In the genomic region with DNA sequence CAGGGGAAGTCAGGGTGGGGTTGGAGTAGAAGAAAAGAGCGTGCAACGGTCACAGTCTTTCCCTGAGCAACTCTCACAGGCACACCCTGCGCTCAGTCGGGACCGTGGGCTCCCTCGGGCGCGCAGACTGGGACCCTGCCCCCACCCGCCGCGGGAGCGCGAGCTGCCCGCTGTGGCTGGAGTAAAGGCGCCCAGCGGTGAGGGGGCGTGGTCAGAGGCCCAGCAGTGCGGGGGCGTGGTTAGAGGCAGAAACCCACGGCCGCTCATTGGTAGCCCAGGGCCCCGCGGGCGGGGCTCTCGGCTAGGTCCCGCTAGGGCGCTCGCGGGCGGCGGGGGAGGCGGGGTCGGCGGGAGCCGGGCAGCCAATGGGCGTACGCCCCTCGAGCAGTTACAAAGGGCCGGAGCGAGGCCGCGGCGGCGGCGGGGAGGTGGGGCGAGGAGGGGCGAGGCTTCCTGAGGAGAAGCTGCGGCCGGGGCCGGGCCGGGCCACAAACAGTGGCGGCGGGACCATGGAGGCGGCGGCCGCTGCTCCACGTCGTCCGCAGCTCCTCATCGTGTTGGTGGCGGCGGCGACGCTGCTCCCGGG, we compare ENCODE assay signal across 8 mouse cellular contexts. TPM values are rescaled to one million over a fixed set of nuclear protein-coding genes. Genes with fewer than 3 reads are reported as not detected.
DNase-seq lines count a peak whose midpoint lies in the region; ATAC-seq and TF ChIP-seq lines count a peak whose summit lies in the region.

Gene Tgfbr1 (plus strand): TSS at position 420 of the 586 bp plus-strand sequence.

- in situ Hi-C loops in CH12.LX (cut with MboI; ENCODE audit: low pct_ligation_motif_present, low pct_unique_long_range_greater_than_20kb, low sequenced_read_pairs): loop anchor here (10.0 kb wide), 1 partner anchor 228 kb away; no protein-coding TSS in a partner anchor

- H3K27me3 ChIP-seq in CH12.LX (replicated peaks): peaks cover 17% of the 10 kb centered on the region
- H3K27me3 ChIP-seq in forebrain, embryonic 11.5 days (ENCODE audit: control insufficient read depth, insufficient read depth, low read length): no peaks in the 10 kb centered on the region
- H3K27me3 ChIP-seq in heart, embryonic 16.5 days (ENCODE audit: control insufficient read depth, insufficient read depth, low read length): 0 out of 2 replicates have a peak, but pooled peaks cover under 1% of the 10 kb centered on the region
- peaks cover 58% of the 10 kb centered on the region for H3K27me3 ChIP-seq in liver, embryonic 15.5 days
- no peaks in the 10 kb centered on the region for H3K27me3 ChIP-seq in neural tube, embryonic 12.5 days (replicated peaks)

- TF ChIP-seq CTCF in CH12.LX (conservative IDR thresholded peaks at IDR 0.05 in 1 of 2, IDR thresholded peaks at IDR 0.05 in 1 of 2; ENCODE audit: low read depth in 2 of 2, low read length in 2 of 2): no peak

- no peaks in the 10 kb centered on the region for H3K79me2 ChIP-seq in CH12.LX (replicated peaks; ENCODE audit: control insufficient read depth, extremely low read depth, insufficient read depth, poor library complexity, severe bottlenecking)

- peak within 1 kb of the TSS; percentile 42; the same call in 1 of the 2 replicates for H3K27ac ChIP-seq in CH12.LX (ENCODE audit: insufficient read depth, low read depth)
- peak within 1 kb of the TSS; percentile 90 for H3K27ac ChIP-seq in forebrain, embryonic 11.5 days (ENCODE audit: low read depth, low read length)
- peak within 1 kb of the TSS; percentile 96 for H3K27ac ChIP-seq in heart, embryonic 16.5 days (ENCODE audit: low read length)
- H3K27ac ChIP-seq in liver, embryonic 15.5 days (replicated peaks): peak within 1 kb of the TSS; percentile 89
- H3K27ac ChIP-seq in neural tube, embryonic 12.5 days: peak within 1 kb of the TSS; percentile 93

- dilution Hi-C loops in CH12.LX (cut with MboI; ENCODE audit: extremely low pct_ligation_motif_present, extremely low pct_unique_long_range_greater_than_20kb, low sequenced_read_pairs): no loop called here

- peak within 1 kb of the TSS; percentile 56 for H3K9ac ChIP-seq in CH12.LX (ENCODE audit: insufficient read depth, low read depth)
- H3K9ac ChIP-seq in forebrain, embryonic 11.5 days (ENCODE audit: low read length): peak within 1 kb of the TSS; percentile 95
- peak within 1 kb of the TSS; percentile 96 for H3K9ac ChIP-seq in heart, embryonic 16.5 days (ENCODE audit: low read length)
- H3K9ac ChIP-seq in liver, embryonic 15.5 days: peak within 1 kb of the TSS; percentile 79
- H3K9ac ChIP-seq in neural tube, embryonic 12.5 days: peak within 1 kb of the TSS; percentile 95

- H3K9me3 ChIP-seq in CH12.LX (replicated peaks; ENCODE audit: low read length): no peaks in the 10 kb centered on the region
- no peaks in the 10 kb centered on the region for H3K9me3 ChIP-seq in forebrain, embryonic 11.5 days (ENCODE audit: control insufficient read depth, low read length)
- H3K9me3 ChIP-seq in heart, embryonic 16.5 days (replicated peaks; ENCODE audit: control insufficient read depth, low read length): no peaks in the 10 kb centered on the region
- no peaks in the 10 kb centered on the region for H3K9me3 ChIP-seq in liver, embryonic 15.5 days (replicated peaks)
- no peaks in the 10 kb centered on the region for H3K9me3 ChIP-seq in neural tube, embryonic 12.5 days

- ATAC-seq in forebrain, embryonic 11.5 days (replicated peaks; ENCODE audit: low FRiP score): peak; percentile 98
- peak; percentile 99 for ATAC-seq in heart, embryonic 16.5 days (replicated peaks; ENCODE audit: extremely low read depth, insufficient read depth, low FRiP score)
- peak; percentile 99 for ATAC-seq in liver, embryonic 15.5 days (ENCODE audit: insufficient read depth)
- ATAC-seq in neural tube, embryonic 12.5 days (ENCODE audit: low FRiP score, low read depth): peak; percentile 98

- DNase-seq in CH12.LX (ENCODE audit: extremely low read depth): peak; percentile 95
- DNase-seq in c-Kit-positive CD71-positive TER-119-negative erythroid progenitor cells, embryonic 14.5 days (ENCODE audit: low read depth): peak; percentile 94
- DNase-seq in forebrain, embryonic 11.5 days (ENCODE audit: low spot score): peak; percentile 100
- DNase-seq in kidney, postnatal 36 days: peak; percentile 99 to 100
- DNase-seq in telencephalon, adult 2 months (ENCODE audit: low read depth, low spot score): peak; percentile 83

- H3K36me3 ChIP-seq in CH12.LX (replicated peaks in 1 of 2; ENCODE audit: control insufficient read depth in 1 of 2, insufficient read depth in 1 of 2, low read length in 1 of 2): no peaks in the 10 kb centered on the region
- H3K36me3 ChIP-seq in forebrain, embryonic 11.5 days (ENCODE audit: control insufficient read depth, insufficient read depth, low read length): no peaks in the 10 kb centered on the region
- H3K36me3 ChIP-seq in heart, embryonic 16.5 days (ENCODE audit: control insufficient read depth, insufficient read depth): no peaks in the 10 kb centered on the region
- H3K36me3 ChIP-seq in liver, embryonic 15.5 days (replicated peaks): no peaks in the 10 kb centered on the region
- H3K36me3 ChIP-seq in neural tube, embryonic 12.5 days: no peaks in the 10 kb centered on the region

- H3K4me2 ChIP-seq in CH12.LX (ENCODE audit: insufficient read depth, low read depth, poor library complexity, severe bottlenecking): peak within 1 kb of the TSS; percentile 94
- peak within 1 kb of the TSS; percentile 70 for H3K4me2 ChIP-seq in forebrain, embryonic 11.5 days (ENCODE audit: low read depth, low read length, severe bottlenecking)
- peak within 1 kb of the TSS; percentile 94 for H3K4me2 ChIP-seq in heart, embryonic 16.5 days (ENCODE audit: low read depth, low read length)
- H3K4me2 ChIP-seq in liver, embryonic 15.5 days: peak within 1 kb of the TSS; percentile 99
- peak within 1 kb of the TSS; percentile 93 for H3K4me2 ChIP-seq in neural tube, embryonic 12.5 days (replicated peaks)

- peak within 1 kb of the TSS; percentile 55 to 81 (median 73) for H3K4me3 ChIP-seq in CH12.LX (replicated peaks in 1 of 3; ENCODE audit: low read depth in 2 of 3, low read length in 2 of 3, poor library complexity in 1 of 3)
- peak within 1 kb of the TSS; percentile 92 for H3K4me3 ChIP-seq in forebrain, embryonic 11.5 days (ENCODE audit: low read depth, low read length)
- peak within 1 kb of the TSS; percentile 97 for H3K4me3 ChIP-seq in heart, embryonic 16.5 days (ENCODE audit: low read length)
- peak within 1 kb of the TSS; percentile 76 for H3K4me3 ChIP-seq in liver, embryonic 15.5 days (replicated peaks)
- peak within 1 kb of the TSS; percentile 96 for H3K4me3 ChIP-seq in neural tube, embryonic 12.5 days

- TF ChIP-seq RAD21 in CH12.LX (IDR thresholded peaks at IDR 0.05; ENCODE audit: low read depth, low read length): no peak

- under 1% methylated on average over 64 of the region's 65 CpGs for WGBS in forebrain, embryonic 11.5 days
- 2% methylated on average over 56 of the region's 65 CpGs for WGBS in heart, embryonic 16.5 days
- 0% methylated on average over 53 of the region's 65 CpGs for WGBS in liver, embryonic 15.5 days (ENCODE audit: insufficient replicate concordance)
- WGBS in neural tube, embryonic 12.5 days: under 1% methylated on average over 61 of the region's 65 CpGs

- TF ChIP-seq EP300 in CH12.LX (IDR thresholded peaks at IDR 0.05; ENCODE audit: low read length): 0 out of 2 replicates have a peak, but pooled peaks have one; percentile 26

- peaks cover 0 to 28% of the 10 kb centered on the region in 2 experiments; a peak in 3 of 4 replicates for H3K4me1 ChIP-seq in CH12.LX (ENCODE audit: control insufficient read depth in 1 of 2, insufficient read depth in 2 of 2)
- peaks cover 5% of the 10 kb centered on the region; the same call in 1 of the 2 replicates for H3K4me1 ChIP-seq in forebrain, embryonic 11.5 days (replicated peaks; ENCODE audit: control insufficient read depth, insufficient read depth, low read length)
- H3K4me1 ChIP-seq in heart, embryonic 16.5 days (ENCODE audit: control insufficient read depth, insufficient read depth, low read length): peaks cover 17% of the 10 kb centered on the region
- H3K4me1 ChIP-seq in liver, embryonic 15.5 days (replicated peaks): peaks cover 24% of the 10 kb centered on the region
- H3K4me1 ChIP-seq in neural tube, embryonic 12.5 days: peaks cover 12% of the 10 kb centered on the region

- peak; percentile 82 for TF ChIP-seq POLR2A in CH12.LX (IDR thresholded peaks at IDR 0.05; ENCODE audit: low read depth, low read length)

TF ChIP-seq in CH12.LX, 34 proteins besides CTCF, POLR2A, EP300 and RAD21 (continues in another document):
- TF ChIP-seq TCF12 (IDR thresholded peaks at IDR 0.05; ENCODE audit: low read depth, low read length) (peak; percentile 29; the same call in 1 of the 2 replicates), NELFE (IDR thresholded peaks at IDR 0.05; ENCODE audit: low read depth, low read length) (peak; percentile 44; the same call in 1 of the 2 replicates), MAZ (IDR thresholded peaks at IDR 0.05; ENCODE audit: low read depth, low read length) (peak; percentile 71; the same call in 1 of the 2 replicates), CHD2 (IDR thresholded peaks at IDR 0.05; ENCODE audit: low read length) (peak; percentile 64), UBTF (IDR thresholded peaks at IDR 0.05; ENCODE audit: low read depth, low read length) (0 out of 2 replicates have a peak, but pooled peaks have one; percentile 34), BHLHE40 (IDR thresholded peaks at IDR 0.05; ENCODE audit: low read depth, low read length) (0 out of 2 replicates have a peak, but pooled peaks have one; percentile 15), CHD1 (IDR thresholded peaks at IDR 0.05; ENCODE audit: low read depth, low read length) (no peak), ZMIZ1 (IDR thresholded peaks at IDR 0.05; ENCODE audit: low read depth, low read length) (peak; percentile 65; the same call in 1 of the 2 replicates), MXI1 (IDR thresholded peaks at IDR 0.05; ENCODE audit: low read depth, low read length) (no peak), TBP (conservative IDR thresholded peaks at IDR 0.05; ENCODE audit: low read depth, low read length) (0 out of 2 replicates have a peak, but pooled peaks have one; percentile 28), JUN (IDR thresholded peaks at IDR 0.05; ENCODE audit: insufficient read depth, low read depth, low read length) (no peak), SIN3A (IDR thresholded peaks at IDR 0.05; ENCODE audit: low read length) (no peak; the same call in 1 of the 2 replicates), ZNF384 (IDR thresholded peaks at IDR 0.05; ENCODE audit: low read depth, low read length) (no peak)

RNA-seq across cellular contexts. Expression of gene Tgfbr1, which starts in this region (rescaled TPM):
- total RNA-seq in CH12.LX (2012; rRNA removed): 3.4 and 5.0 TPM in 2 replicates
- total RNA-seq in CH12.LX (2014; rRNA removed): 8.7 and 10.1 TPM in 2 replicates
- 5.9 and 7.0 TPM in 2 replicates for polyA plus RNA-seq in CH12.LX (2012; ENCODE audit: insufficient read length, low read depth)
- 95.4 and 103 TPM in 2 replicates for polyA plus RNA-seq in forebrain, embryonic 11.5 days (2014; fragmentation: Nextera tagmentation; extraction: Ambion mirVana)
- polyA plus RNA-seq in heart, embryonic 16.5 days (2015; fragmentation: Nextera tagmentation; extraction: Ambion mirVana): 20.3 and 20.6 TPM in 2 replicates
- polyA plus RNA-seq in liver, embryonic 15.5 days (2015; fragmentation: Nextera tagmentation; extraction: Ambion mirVana): 4.4 and 4.9 TPM in 2 replicates
- polyA plus RNA-seq in neural tube, embryonic 12.5 days (2016; fragmentation: Nextera tagmentation; extraction: Ambion mirVana): 82.8 and 85.4 TPM in 2 replicates

Comparison
In these comparisons a context has a peak if more than half of its experiments do, and no peak if none do; other contexts are left out.
1. Peak in every context shown above with its lines: DNase-seq, ATAC-seq, H3K4me3 ChIP-seq and H3K27ac ChIP-seq.
2. H3K27ac ChIP-seq: peak in every context shown above with its lines; median percentile 96 in heart, embryonic 16.5 days; 93 in neural tube, embryonic 12.5 days; 90 in forebrain, embryonic 11.5 days; 89 in liver, embryonic 15.5 days; 42 in CH12.LX.